Mouse (Mus musculus): ENCODE measurements around the gene Tgfbr3l.

DNA sequence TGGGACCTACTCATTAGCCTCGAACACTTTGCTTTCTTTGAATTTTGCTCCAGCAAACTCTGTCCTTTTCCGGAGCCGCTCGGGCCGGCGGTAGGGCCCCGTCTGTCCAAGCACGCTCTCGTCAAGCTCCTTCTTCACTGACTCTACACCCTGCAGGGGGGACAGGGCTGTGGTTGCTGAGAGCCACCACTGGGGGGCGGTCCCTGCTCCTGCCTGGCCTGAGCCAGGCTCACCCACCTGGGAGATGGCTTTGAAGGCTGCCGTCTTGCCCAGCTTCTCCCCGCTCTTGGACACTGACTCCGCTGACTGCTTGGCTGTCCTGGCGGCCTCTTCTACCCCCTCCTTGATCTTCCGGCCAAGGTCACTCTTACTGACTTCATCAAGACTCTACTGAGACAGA lies 19.6 kb downstream of the Tgfbr3l start:
- TF ChIP-seq CTCF (IDR thresholded peaks at IDR 0.05; ENCODE audit: extremely low read depth, insufficient read depth, insufficient read length, insufficient replicate concordance): peak; percentile 52; the same call in 1 of the 2 replicates
- TF ChIP-seq POLR2A (IDR thresholded peaks at IDR 0.05; ENCODE audit: low read depth, low read length): no peak

All from spleen, adult 2 months (tissue).